Mouse (Mus musculus) neural tube, embryonic 13.5 days (tissue): ENCODE data around the gene Sdhaf2. TPM values are rescaled to one million over a fixed set of nuclear protein-coding genes. Genes with fewer than 3 reads are reported as not detected.

Source experiments
- ATAC-seq: fragments of 200-750 bp; cut with Nextera tagmentation; 2 replicates; pipeline ENCODE4 v1.8.0; 2017; ENCODE audit warnings: low read depth, mild to moderate bottlenecking, moderate TSS enrichment, moderate library complexity
- H3K27ac ChIP-seq: fragments of 300-500 bp; sonication (generic); replicated peaks from 2 replicates; pipeline ENCODE4 v1.5.1; 2015; ENCODE audit warnings: moderate library complexity, mild to moderate bottlenecking, inconsistent platforms
- H3K27me3 ChIP-seq: fragments of 300-500 bp; sonication (generic); 2 replicates; pipeline ENCODE4 v1.6.1; 2015; ENCODE audit warnings: mild to moderate bottlenecking, inconsistent platforms
- H3K36me3 ChIP-seq: fragments of 300-500 bp; sonication (generic); 2 replicates; pipeline ENCODE4 v1.6.1; 2015; ENCODE audit warnings: mild to moderate bottlenecking, inconsistent platforms
- H3K4me1 ChIP-seq: fragments of 300-500 bp; sonication (generic); replicated peaks from 2 replicates; pipeline ENCODE4 v1.6.1; 2015; ENCODE audit warnings: inconsistent platforms
- H3K4me2 ChIP-seq: fragments of 300-500 bp; sonication (generic); 2 replicates; pipeline ENCODE4 v1.6.1; 2015; ENCODE audit warnings: inconsistent platforms, mild to moderate bottlenecking, moderate library complexity
- H3K4me3 ChIP-seq: fragments of 300-500 bp; sonication (generic); 2 replicates; pipeline ENCODE4 v1.5.1; 2015; ENCODE audit warnings: mild to moderate bottlenecking, inconsistent platforms
- H3K9ac ChIP-seq: fragments of 300-500 bp; sonication (generic); 2 replicates; pipeline ENCODE4 v1.6.1; 2015; ENCODE audit warnings: moderate library complexity, mild to moderate bottlenecking, inconsistent platforms
- H3K9me3 ChIP-seq: fragments of 300-500 bp; sonication (generic); 2 replicates; pipeline ENCODE4 v1.6.1; 2016; ENCODE audit warnings: inconsistent platforms
- WGBS: fragments of 180-500 bp; shearing (Covaris S2); methylation state at CpG from one replicate; pipeline ENCODE4 v1.1.7; 2015; 5-methylcytosine and 5-hydroxymethylcytosine counted together
- polyA plus RNA-seq: library from polyadenylated mRNA; unstranded; fragments of >200 nt; fragmentation: Nextera tagmentation; extraction: Ambion mirVana; gene quantifications from 2 replicates; pipeline ENCODE4 v1.2.1, GENCODE M21; 2015

Gene Sdhaf2
- polyA plus RNA-seq, 1 experiment from 2014 or later, result 72.1 TPM

GRCm38 (mm10) chr19:10530082-10530481, 4.1 kb upstream of the Sdhaf2 start:
- Histone ChIP-seq H3K27me3 (no peaks in the 10 kb centered on the region), H3K9me3 (no peaks in the 10 kb centered on the region), H3K9ac (no peak overlapping the region), H3K4me3 (no peak overlapping the region), H3K4me1 (peaks cover 21% of the 10 kb centered on the region), H3K27ac (no peak overlapping the region), H3K36me3 (peaks cover 52% of the 10 kb centered on the region), H3K4me2 (no peak overlapping the region)
- ATAC-seq, result no peak
- WGBS, result 96% methylated on average over 1 of the region's 1 CpGs

GRCm38 (mm10) chr19:10525106-10525901, 638 bp downstream of the Sdhaf2 start, which contains the start of gene Cpsf7:
TSS of gene Cpsf7 (plus strand) at chr19:10525266.
- Histone ChIP-seq H3K9me3 (no peaks in the 10 kb centered on the region), H3K9ac (peak within 1 kb of the TSS; percentile 99), H3K4me2 (peak within 1 kb of the TSS; percentile 75), H3K4me3 (peak within 1 kb of the TSS; percentile 98), H3K27ac (peak within 1 kb of the TSS; percentile 98), H3K27me3 (no peaks in the 10 kb centered on the region), H3K4me1 (peaks cover 38% of the 10 kb centered on the region), H3K36me3 (peaks cover 14% of the 10 kb centered on the region)
- ATAC-seq, result peak; percentile 92
- WGBS, result under 1% methylated on average over 67 of the region's 93 CpGs

GRCm38 (mm10) chr19:10524784-10525105, 1.2 kb downstream of the Sdhaf2 start:
- under 1% methylated on average over 19 of the region's 19 CpGs for WGBS
- peak; percentile 82; the same call in 1 of the 2 replicates for ATAC-seq
- H3K9me3 ChIP-seq, result no peaks in the 10 kb centered on the region

GRCm38 (mm10) chr19:10523483-10524080, 2.4 kb downstream of the Sdhaf2 start:
- H3K4me2 ChIP-seq, result peak overlapping the region; percentile 75
- ATAC-seq, result no peak

More at GRCm38 (mm10) chr19:10524784-10525105, 1.2 kb downstream of the Sdhaf2 start:
- Histone ChIP-seq H3K4me2 (peak overlapping the region; percentile 75), H3K27ac (peak overlapping the region; percentile 98), H3K9ac (peak overlapping the region; percentile 99), H3K4me1 (peaks cover 38% of the 10 kb centered on the region), H3K36me3 (peaks cover 10% of the 10 kb centered on the region; the same call in 1 of the 2 replicates), H3K4me3 (peak overlapping the region; percentile 98), H3K27me3 (no peaks in the 10 kb centered on the region)

DNA sequence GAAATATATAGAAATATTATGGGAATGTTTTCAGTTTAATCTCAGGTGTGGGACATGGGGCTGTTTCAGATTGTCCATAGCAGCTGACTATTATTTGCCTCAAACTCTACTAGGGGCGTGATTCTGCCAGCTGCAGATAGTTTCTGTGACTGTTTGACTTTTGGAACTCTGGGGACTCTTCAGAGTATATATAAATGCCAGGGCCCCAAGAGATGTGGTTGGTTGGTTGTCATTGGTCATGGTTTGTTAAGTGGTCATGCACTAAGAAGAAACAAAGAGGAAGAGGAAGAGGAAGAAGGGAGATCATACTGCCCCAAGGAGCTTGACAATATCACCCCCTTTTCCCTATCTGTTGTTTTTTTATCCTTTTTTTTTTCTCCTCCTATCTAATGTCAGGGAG, 4.0 kb downstream of the Sdhaf2 start:
- 82% methylated on average over 1 of the region's 1 CpGs for WGBS
- Histone ChIP-seq H3K4me3 (no peak overlapping the region), H3K9me3 (no peaks in the 10 kb centered on the region), H3K4me1 (peaks cover 25% of the 10 kb centered on the region), H3K9ac (no peak overlapping the region), H3K27me3 (no peaks in the 10 kb centered on the region), H3K4me2 (no peak overlapping the region), H3K27ac (no peak overlapping the region), H3K36me3 (peaks cover 5% of the 10 kb centered on the region)
- no peak for ATAC-seq

More at GRCm38 (mm10) chr19:10523483-10524080, 2.4 kb downstream of the Sdhaf2 start:
- peaks cover 38% of the 10 kb centered on the region for H3K4me1 ChIP-seq
- peak overlapping the region; percentile 17; the same call in 1 of the 2 replicates for H3K9ac ChIP-seq
- no peak overlapping the region for H3K27ac ChIP-seq
- no peaks in the 10 kb centered on the region for H3K9me3 ChIP-seq
- H3K4me3 ChIP-seq, result peak overlapping the region; percentile 98; the same call in 1 of the 2 replicates
- H3K36me3 ChIP-seq, result peaks cover 10% of the 10 kb centered on the region; the same call in 1 of the 2 replicates
- H3K27me3 ChIP-seq, result no peaks in the 10 kb centered on the region
- whole genome bisulfite sequencing, result 83% methylated on average over 5 of the region's 5 CpGs

DNA sequence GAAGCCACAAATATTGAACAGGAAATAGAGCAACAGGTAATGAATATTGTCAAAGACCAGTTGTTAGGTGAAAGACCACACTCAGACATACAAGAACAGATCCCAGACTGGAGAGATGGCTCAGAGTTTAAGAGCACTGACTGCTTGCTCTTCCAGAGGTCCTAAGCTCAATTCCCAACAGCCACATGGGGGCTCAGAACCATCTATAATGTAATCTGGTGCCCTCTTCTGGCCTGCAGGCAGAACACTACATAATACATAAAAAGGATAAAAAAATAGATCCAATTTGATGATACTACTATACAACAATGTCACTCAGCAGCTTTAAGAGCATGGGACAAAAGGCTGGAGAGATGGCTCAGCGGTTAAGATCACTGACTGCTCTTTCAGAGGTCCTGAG, 5.6 kb downstream of the Sdhaf2 start:
- no peaks in the 10 kb centered on the region for H3K9me3 ChIP-seq
- no peak overlapping the region for H3K4me3 ChIP-seq
- H3K27ac ChIP-seq, result no peak overlapping the region
- no peak overlapping the region for H3K9ac ChIP-seq
- H3K4me2 ChIP-seq, result no peak overlapping the region
- peaks cover 16% of the 10 kb centered on the region for H3K4me1 ChIP-seq
- 58% methylated on average over 1 of the region's 1 CpGs for WGBS
- ATAC-seq, result no peak
- H3K36me3 ChIP-seq, result peaks cover 21% of the 10 kb centered on the region
- no peaks in the 10 kb centered on the region for H3K27me3 ChIP-seq

DNA sequence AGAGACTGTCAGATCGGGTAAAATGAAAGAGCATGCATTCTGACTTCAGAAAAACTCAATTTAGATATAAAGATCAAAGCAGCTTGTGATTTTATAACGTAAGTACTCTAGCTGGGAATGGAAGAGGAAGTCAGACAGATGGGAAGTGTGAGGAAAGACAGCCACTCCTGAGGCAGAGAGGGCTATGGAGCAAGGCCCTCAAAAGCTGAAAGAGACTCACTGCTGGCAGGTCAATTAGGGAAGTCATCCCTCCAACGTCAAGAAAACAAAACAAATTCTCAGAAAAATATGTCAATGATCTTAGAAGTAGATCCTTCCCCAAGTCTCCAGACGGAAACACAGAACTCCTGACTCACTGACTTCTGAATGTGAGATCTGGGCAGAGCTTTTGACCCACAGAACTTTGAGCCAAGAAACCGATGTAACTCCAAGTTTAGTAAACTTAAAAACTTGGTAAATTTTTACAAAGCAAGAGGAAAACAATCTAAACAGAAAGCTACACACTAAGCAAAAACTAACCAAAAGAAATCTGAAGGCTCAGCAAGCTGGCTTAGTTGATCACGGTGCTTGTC, 15.1 kb downstream of the Sdhaf2 start:
- Histone ChIP-seq H3K4me3 (no peak overlapping the region), H3K9ac (no peak overlapping the region), H3K4me1 (no peaks in the 10 kb centered on the region), H3K9me3 (no peaks in the 10 kb centered on the region), H3K4me2 (no peak overlapping the region), H3K27ac (no peak overlapping the region), H3K27me3 (no peaks in the 10 kb centered on the region), H3K36me3 (peaks cover 54% of the 10 kb centered on the region)
- WGBS, result 87% methylated on average over 6 of the region's 6 CpGs
- ATAC-seq, result no peak

GRCm38 (mm10) chr19:10502571-10502970, 23.4 kb downstream of the Sdhaf2 start:
- WGBS, result 4% methylated on average over 4 of the region's 4 CpGs
- H3K27me3 ChIP-seq, result no peaks in the 10 kb centered on the region
- no peak overlapping the region for H3K4me3 ChIP-seq
- H3K27ac ChIP-seq, result no peak overlapping the region
- no peaks in the 10 kb centered on the region for H3K9me3 ChIP-seq
- H3K4me1 ChIP-seq, result peaks cover 7% of the 10 kb centered on the region; the same call in 1 of the 2 replicates
- peak; percentile 83 for ATAC-seq
- H3K36me3 ChIP-seq, result peaks cover 70% of the 10 kb centered on the region
- H3K4me2 ChIP-seq, result no peak overlapping the region
- no peak overlapping the region for H3K9ac ChIP-seq

GRCm38 (mm10) chr19:10500581-10500980, 25.4 kb downstream of the Sdhaf2 start:
- H3K27me3 ChIP-seq, result no peaks in the 10 kb centered on the region

GRCm38 (mm10) chr19:10497512-10498160, 28.3 kb downstream of the Sdhaf2 start:
- ATAC-seq, result no peak
- H3K36me3 ChIP-seq, result peaks cover 32% of the 10 kb centered on the region
- WGBS, result 54% methylated on average over 8 of the region's 8 CpGs

More at GRCm38 (mm10) chr19:10500581-10500980, 25.4 kb downstream of the Sdhaf2 start:
- peaks cover 52% of the 10 kb centered on the region for H3K36me3 ChIP-seq
- no peak overlapping the region for H3K9ac ChIP-seq
- no peak for ATAC-seq
- H3K27ac ChIP-seq, result no peak overlapping the region
- H3K4me2 ChIP-seq, result no peak overlapping the region
- 97% methylated on average over 8 of the region's 8 CpGs for WGBS
- peaks cover 21% of the 10 kb centered on the region for H3K4me1 ChIP-seq
- no peaks in the 10 kb centered on the region for H3K9me3 ChIP-seq
- no peak overlapping the region for H3K4me3 ChIP-seq

GRCm38 (mm10) chr19:10496976-10497375, 29.0 kb downstream of the Sdhaf2 start:
- 77% methylated on average over 2 of the region's 2 CpGs for WGBS
- H3K27ac ChIP-seq, result peak overlapping the region; percentile 54; the same call in 1 of the 2 replicates
- no peaks in the 10 kb centered on the region for H3K9me3 ChIP-seq
- no peak overlapping the region for H3K9ac ChIP-seq
- ATAC-seq, result no peak; the same call in 1 of the 2 replicates
- peaks cover 31% of the 10 kb centered on the region for H3K36me3 ChIP-seq
- peaks cover 32% of the 10 kb centered on the region for H3K4me1 ChIP-seq
- no peak overlapping the region for H3K4me3 ChIP-seq
- no peaks in the 10 kb centered on the region for H3K27me3 ChIP-seq
- H3K4me2 ChIP-seq, result no peak overlapping the region

More at GRCm38 (mm10) chr19:10497512-10498160, 28.3 kb downstream of the Sdhaf2 start:
- Histone ChIP-seq H3K27me3 (no peaks in the 10 kb centered on the region), H3K4me2 (no peak overlapping the region), H3K27ac (peak overlapping the region; percentile 54), H3K4me1 (peaks cover 25% of the 10 kb centered on the region), H3K9me3 (no peaks in the 10 kb centered on the region), H3K4me3 (no peak overlapping the region), H3K9ac (no peak overlapping the region)
